Mouse (Mus musculus) CH12.LX (cell line): ENCODE results near the gene Bcas1. TPM values are rescaled to one million over a fixed set of nuclear protein-coding genes. Genes with fewer than 3 reads are reported as not detected.

Source experiments
- DNase-seq: peaks from one replicate; pipeline ENCODE4 v3.0.0-alpha.2; 2013; ENCODE audit errors: extremely low read depth
- H3K27ac ChIP-seq: 2 replicates; pipeline ENCODE4 v1.5.1; 2012; ENCODE audit warnings: low read depth, mild to moderate bottlenecking, control low read depth, moderate library complexity; ENCODE audit not compliant: insufficient read depth
- H3K27me3 ChIP-seq: replicated peaks from 2 replicates; pipeline ENCODE3; 2012; ENCODE audit warnings: inconsistent platforms
- H3K36me3 ChIP-seq, 2 experiments: replicated peaks in 1 of 2; 2 replicates each; pipeline versions ENCODE3 to v1.6.1; 2012; ENCODE audit warnings: inconsistent platforms in 1 of 2, low read length in 1 of 2, mild to moderate bottlenecking in 1 of 2, mixed read lengths in 1 of 2, moderate library complexity in 1 of 2; ENCODE audit not compliant: control insufficient read depth in 1 of 2, insufficient read depth in 1 of 2
- H3K4me1 ChIP-seq, 2 experiments: 2 replicates each; pipeline ENCODE4 v1.6.1; 2012; ENCODE audit warnings: inconsistent platforms in 1 of 2, moderate library complexity in 1 of 2; ENCODE audit not compliant: insufficient read depth in 2 of 2, control insufficient read depth in 1 of 2
- H3K4me2 ChIP-seq: 2 replicates; pipeline ENCODE4 v1.6.1; 2012; ENCODE audit warnings: low read depth, mild to moderate bottlenecking, control low read depth; ENCODE audit not compliant: poor library complexity, insufficient read depth, severe bottlenecking
- H3K4me3 ChIP-seq, 3 experiments: fragments of 150-350 bp in 1 of 3; sonication (generic) in 1 of 3; replicated peaks in 1 of 3; 2 replicates each; pipeline versions ENCODE3 to v1.5.1; 2011 to 2012; ENCODE audit warnings: low read depth in 2 of 3, low read length in 2 of 3, mild to moderate bottlenecking in 2 of 3, moderate library complexity in 2 of 3, control low read depth in 1 of 3, improper control_type of control experiment in 1 of 3, inconsistent platforms in 1 of 3, mixed read lengths in 1 of 3; ENCODE audit not compliant: poor library complexity in 1 of 3
- H3K79me2 ChIP-seq: replicated peaks from 2 replicates; pipeline ENCODE4 v1.6.1; 2012; ENCODE audit warnings: mild to moderate bottlenecking, moderate library complexity; ENCODE audit not compliant: control insufficient read depth, poor library complexity, insufficient read depth, severe bottlenecking; ENCODE audit errors: extremely low read depth
- H3K9ac ChIP-seq: 2 replicates; pipeline ENCODE4 v1.6.1; 2012; ENCODE audit warnings: low read depth, mild to moderate bottlenecking, control low read depth, moderate library complexity; ENCODE audit not compliant: insufficient read depth
- H3K9me3 ChIP-seq: replicated peaks from 2 replicates; pipeline ENCODE3; 2012; ENCODE audit warnings: low read length, inconsistent platforms, mixed read lengths
- BHLHE40 ChIP-seq: IDR thresholded peaks from 2 replicates; pipeline ENCODE4 v1.6.1; 2011; ENCODE audit warnings: mild to moderate bottlenecking, low read depth, low read length, improper control_type of control experiment
- CHD2 ChIP-seq: IDR thresholded peaks from 2 replicates; pipeline ENCODE4 v1.6.1; 2011; ENCODE audit warnings: low read length, improper control_type of control experiment
- CTCF ChIP-seq, 2 experiments: IDR thresholded peaks in 1 of 2; conservative IDR thresholded peaks in 1 of 2; 2 replicates each; pipeline ENCODE4 v1.5.1; 2011 to 2012; ENCODE audit warnings: low read depth in 2 of 2, low read length in 2 of 2, improper control_type of control experiment in 1 of 2, inconsistent platforms in 1 of 2, mild to moderate bottlenecking in 1 of 2, moderate library complexity in 1 of 2
- EP300 ChIP-seq: IDR thresholded peaks from 2 replicates; pipeline ENCODE4 v1.6.1; 2011; ENCODE audit warnings: low read length, improper control_type of control experiment
- GABPA ChIP-seq: IDR thresholded peaks from 2 replicates; pipeline ENCODE4 v1.6.1; 2012; ENCODE audit warnings: low read depth, low read length, improper control_type of control experiment, inconsistent platforms; ENCODE audit not compliant: insufficient replicate concordance
- HCFC1 ChIP-seq: IDR thresholded peaks from 2 replicates; pipeline ENCODE4 v1.6.1; 2012; ENCODE audit warnings: low read depth, mild to moderate bottlenecking, inconsistent platforms, low read length, improper control_type of control experiment
- IRF4 ChIP-seq: IDR thresholded peaks from 2 replicates; pipeline ENCODE4 v1.6.1; 2014; ENCODE audit warnings: low read depth, mild to moderate bottlenecking, inconsistent platforms, low read length, improper control_type of control experiment
- JUND ChIP-seq: conservative IDR thresholded peaks from 2 replicates; pipeline ENCODE4 v1.6.1; 2011; ENCODE audit warnings: low read depth, low read length, improper control_type of control experiment
- MAFK ChIP-seq: IDR thresholded peaks from 2 replicates; pipeline ENCODE4 v1.6.1; 2011; ENCODE audit warnings: low read length, improper control_type of control experiment; ENCODE audit not compliant: insufficient replicate concordance
- MAZ ChIP-seq: IDR thresholded peaks from 2 replicates; pipeline ENCODE4 v1.6.1; 2012; ENCODE audit warnings: low read depth, mild to moderate bottlenecking, inconsistent platforms, low read length, improper control_type of control experiment, moderate library complexity
- MXI1 ChIP-seq: IDR thresholded peaks from 2 replicates; pipeline ENCODE4 v1.6.1; 2011; ENCODE audit warnings: mild to moderate bottlenecking, low read depth, low read length, improper control_type of control experiment
- PAX5 ChIP-seq: IDR thresholded peaks from 2 replicates; pipeline ENCODE4 v1.6.1; 2012; ENCODE audit warnings: low read length, inconsistent platforms, mixed read lengths
- POLR2A ChIP-seq: IDR thresholded peaks from 2 replicates; pipeline ENCODE4 v1.6.1; 2011; ENCODE audit warnings: low read depth, mild to moderate bottlenecking, improper control_type of control experiment, low read length
- SMC3 ChIP-seq: IDR thresholded peaks from 2 replicates; pipeline ENCODE4 v1.6.1; 2011; ENCODE audit warnings: low read depth, low read length, improper control_type of control experiment
- TBP ChIP-seq: conservative IDR thresholded peaks from 2 replicates; pipeline ENCODE4 v1.6.1; 2011; ENCODE audit warnings: low read depth, low read length, improper control_type of control experiment
- UBTF ChIP-seq: IDR thresholded peaks from 2 replicates; pipeline ENCODE4 v1.6.1; 2012; ENCODE audit warnings: low read depth, mild to moderate bottlenecking, inconsistent platforms, low read length, improper control_type of control experiment, moderate library complexity
- USF1 ChIP-seq: IDR thresholded peaks from 2 replicates; pipeline ENCODE4 v1.6.1; 2014; ENCODE audit warnings: low read depth, mild to moderate bottlenecking, inconsistent platforms, low read length, improper control_type of control experiment
- USF2 ChIP-seq: conservative IDR thresholded peaks from 2 replicates; pipeline ENCODE4 v1.6.1; 2011; ENCODE audit warnings: low read depth, low read length, improper control_type of control experiment
- ZC3H11A ChIP-seq: IDR thresholded peaks from 2 replicates; pipeline ENCODE4 v1.6.1; 2012; ENCODE audit warnings: low read depth, mild to moderate bottlenecking, inconsistent platforms, low read length, improper control_type of control experiment
- ZNF384 ChIP-seq: IDR thresholded peaks from 2 replicates; pipeline ENCODE4 v1.6.1; 2012; ENCODE audit warnings: low read depth, low read length, improper control_type of control experiment, inconsistent platforms
- dilution Hi-C: fragments of 300-500 bp; cut with MboI; formaldehyde crosslinking; loops from 2 replicates; pipeline ENCODE4 v1.14.3; 2020; ENCODE audit warnings: low sequenced_read_pairs; ENCODE audit not compliant: extremely low pct_unique_long_range_greater_than_20kb, extremely low pct_ligation_motif_present
- in situ Hi-C: fragments of 300-500 bp; cut with MboI; formaldehyde crosslinking; loops from 3 replicates; pipeline ENCODE4 v1.14.3; 2019; ENCODE audit warnings: low sequenced_read_pairs, low pct_ligation_motif_present, low pct_unique_long_range_greater_than_20kb, mixed read lengths
- polyA plus RNA-seq: library from polyadenylated mRNA; unstranded; fragments of >175 nt; gene quantifications from 2 replicates; pipeline ENCODE4 v1.2.1, GENCODE M21; 2012; ENCODE audit warnings: low read depth; ENCODE audit not compliant: insufficient read length
- total RNA-seq, 2 experiments: library from RNA; depleted of rRNA; stranded (reverse); fragments of 300-350 nt in 1 of 2; fragments of >200 nt in 1 of 2; gene quantifications; 2 replicates each; pipeline ENCODE4 v1.2.3; 2012 to 2014

The Bcas1 gene
- total and polyA plus RNA-seq, 3 experiments, result 0.17 TPM; not detected in 2

DNA sequence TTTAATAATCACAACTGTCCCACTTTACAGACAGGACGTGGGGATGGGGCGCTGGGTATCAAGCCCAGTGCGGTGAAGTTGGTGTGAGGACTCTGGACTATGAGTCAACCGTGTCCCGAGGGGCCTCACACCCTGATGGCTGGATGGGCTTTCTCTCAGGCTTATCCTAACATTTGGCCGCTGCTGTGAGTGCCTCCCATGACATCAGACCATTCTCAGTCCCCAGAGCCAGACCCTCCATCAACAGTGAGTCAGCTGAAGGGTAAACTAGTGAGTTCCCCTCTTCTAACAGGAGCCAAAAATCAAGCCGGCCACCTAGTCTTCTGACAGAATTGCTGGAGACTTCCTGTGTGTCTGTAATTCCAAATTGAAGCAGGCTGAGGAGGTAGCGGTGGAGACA is 97.2 kb downstream of the Bcas1 start:
- no peaks in the 10 kb centered on the region; a peak in 2 of 4 replicates for H3K4me1 ChIP-seq
- DNase-seq, result no peak
- H3K27ac ChIP-seq, result no peak overlapping the region
- no peaks in the 10 kb centered on the region for H3K36me3 ChIP-seq
- no peaks in the 10 kb centered on the region for H3K27me3 ChIP-seq
- H3K4me2 ChIP-seq, result no peak overlapping the region
- dilution Hi-C loops (no loop called here), in situ Hi-C loops (loop anchor here (25.0 kb wide), 1 partner anchor 1368 kb away; the partner anchor contains the start of gene Zfp64)
- H3K79me2 ChIP-seq, result no peaks in the 10 kb centered on the region
- H3K9me3 ChIP-seq, result no peaks in the 10 kb centered on the region
- no peak for TF ChIP-seq BHLHE40
- no peak for TF ChIP-seq CHD2
- TF ChIP-seq ZNF384, result no peak
- TF ChIP-seq HCFC1, result no peak
- TF ChIP-seq SMC3, result no peak
- TF ChIP-seq USF2, result no peak
- TF ChIP-seq MAZ, result no peak
- TF ChIP-seq IRF4, result no peak
- no peak for TF ChIP-seq UBTF
- TF ChIP-seq PAX5, result no peak
- TF ChIP-seq TBP, result no peak
- TF ChIP-seq POLR2A, result no peak
- no peak for TF ChIP-seq CTCF (conservative IDR thresholded peaks at IDR 0.05 in 1 of 2, IDR thresholded peaks at IDR 0.05 in 1 of 2; ENCODE audit: low read depth in 2 of 2, low read length in 2 of 2)
- H3K9ac ChIP-seq, result no peak overlapping the region
- H3K4me3 ChIP-seq, result no peak overlapping the region

DNA sequence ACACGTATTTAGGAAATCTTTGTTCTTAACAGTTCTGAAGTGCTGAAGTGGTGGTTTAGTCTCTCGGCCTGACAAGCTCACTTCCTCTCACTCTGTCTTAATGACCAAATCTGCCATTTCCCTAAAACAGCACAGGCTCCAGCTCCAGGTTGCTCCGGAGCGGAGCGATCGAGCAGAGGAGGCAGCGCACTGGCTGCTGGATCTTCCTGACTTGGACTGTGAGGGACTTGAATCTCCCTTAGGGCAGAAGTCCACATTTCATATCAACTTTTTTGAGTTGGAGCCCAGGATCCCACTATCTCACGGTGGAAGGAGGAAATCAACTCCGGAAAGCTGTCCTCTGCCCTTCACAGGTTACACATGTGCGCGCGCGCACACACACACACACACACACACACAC is 97.7 kb downstream of the Bcas1 start:
- no peak overlapping the region for H3K27ac ChIP-seq
- dilution Hi-C loops, result no loop called here
- DNase-seq, result no peak
- H3K9ac ChIP-seq, result no peak overlapping the region
- no peaks in the 10 kb centered on the region for H3K36me3 ChIP-seq
- no peak for TF ChIP-seq MAFK
- TF ChIP-seq IRF4, result no peak
- no peak for TF ChIP-seq PAX5
- TF ChIP-seq EP300, result no peak
- TF ChIP-seq ZC3H11A, result no peak
- TF ChIP-seq CTCF (conservative IDR thresholded peaks at IDR 0.05 in 1 of 2, IDR thresholded peaks at IDR 0.05 in 1 of 2; ENCODE audit: low read depth in 2 of 2, low read length in 2 of 2), result no peak
- no peak for TF ChIP-seq ZNF384
- TF ChIP-seq POLR2A, result no peak
- no peak for TF ChIP-seq USF1
- no peak for TF ChIP-seq MXI1
- no peak for TF ChIP-seq JUND
- TF ChIP-seq GABPA, result no peak
- TF ChIP-seq, all 38 proteins: peak for 0
- in situ Hi-C loops, result loop anchor here (25.0 kb wide), 1 partner anchor 1368 kb away; the partner anchor contains the start of gene Zfp64
- no peaks in the 10 kb centered on the region; a peak in 3 of 4 replicates for H3K4me1 ChIP-seq
- H3K27me3 ChIP-seq, result no peaks in the 10 kb centered on the region
- H3K79me2 ChIP-seq, result no peaks in the 10 kb centered on the region
- no peak overlapping the region for H3K4me3 ChIP-seq
- no peak overlapping the region for H3K4me2 ChIP-seq
- no peaks in the 10 kb centered on the region for H3K9me3 ChIP-seq
